Mouse (Mus musculus): Measurements from ENCODE around the gene Man2a1. TPM values are rescaled to one million over a fixed set of nuclear protein-coding genes. Genes with fewer than 3 reads are reported as not detected.

Man2a1 gene
- 35.3 TPM for polyA plus RNA-seq (2017; shearing (Covaris generic))

GRCm38 (mm10) chr17:64600372-64601090, at the start of gene Man2a1:
Gene Man2a1 (plus strand): TSS chr17:64600736.

Other genes starting within 250 kb of the Man2a1 start
- gene 4930583I09Rik, start 235.3 kb downstream of the Man2a1 start, polyA plus RNA-seq (2017; shearing (Covaris generic)) = not detected

Measured in effector memory CD4-positive, alpha-beta T cell, adult 5 months (primary cell).